Mouse (Mus musculus): ENCODE measurements at regions not wholly inside any gene's neighbourhood (a gene's known extent, or its start where the extent isn't known, plus 50 kb on each side); places are given as distances from the start of the nearest gene placed in this dataset.

- H3K9me3 ChIP-seq (ENCODE audit: control insufficient read depth, low read length), result no peaks in the 10 kb centered on the region
- H3K27me3 ChIP-seq (ENCODE audit: control insufficient read depth, insufficient read depth, low read length), result no peaks in the 10 kb centered on the region
- no peaks in the 10 kb centered on the region for H3K4me1 ChIP-seq (replicated peaks; ENCODE audit: control insufficient read depth, insufficient read depth, low read length)
- no peak overlapping the region for H3K4me2 ChIP-seq (replicated peaks; ENCODE audit: low read depth, low read length)
- DNase-seq (ENCODE audit: low spot score), result no peak
- 94% methylated on average over 2 of the region's 2 CpGs for WGBS
- H3K36me3 ChIP-seq (ENCODE audit: control insufficient read depth, insufficient read depth, low read length), result no peaks in the 10 kb centered on the region
- no peak overlapping the region for H3K27ac ChIP-seq (ENCODE audit: low read depth, low read length)
- ATAC-seq (ENCODE audit: low FRiP score), result no peak
- H3K4me3 ChIP-seq (ENCODE audit: low read depth, low read length), result no peak overlapping the region
- no peak overlapping the region for H3K9ac ChIP-seq (ENCODE audit: low read depth, low read length)
These were observed 267.1 kb downstream of the Anxa1 start for GRCm38 (mm10) chr19:20123546-20124195.

- Histone ChIP-seq H3K27ac (ENCODE audit: low read depth, low read length) (no peak overlapping the region), H3K4me1 (replicated peaks; ENCODE audit: control insufficient read depth, insufficient read depth, low read length) (no peaks in the 10 kb centered on the region), H3K4me3 (ENCODE audit: low read depth, low read length) (no peak overlapping the region), H3K9me3 (ENCODE audit: control insufficient read depth, low read length) (no peaks in the 10 kb centered on the region), H3K4me2 (replicated peaks; ENCODE audit: low read depth, low read length) (no peak overlapping the region), H3K27me3 (ENCODE audit: control insufficient read depth, insufficient read depth, low read length) (no peaks in the 10 kb centered on the region), H3K9ac (ENCODE audit: low read depth, low read length) (no peak overlapping the region), H3K36me3 (ENCODE audit: control insufficient read depth, insufficient read depth, low read length) (no peaks in the 10 kb centered on the region)
- peak; percentile 61 for DNase-seq (ENCODE audit: low spot score)
- WGBS, result 20% methylated on average over 4 of the region's 4 CpGs
- peak; percentile 95 for ATAC-seq (ENCODE audit: low FRiP score)
These were observed 268.3 kb downstream of the Anxa1 start for GRCm38 (mm10) chr19:20122475-20122874.

- Histone ChIP-seq H3K4me2 (replicated peaks; ENCODE audit: low read depth, low read length) (no peak overlapping the region), H3K36me3 (ENCODE audit: control insufficient read depth, insufficient read depth, low read length) (no peaks in the 10 kb centered on the region), H3K27me3 (ENCODE audit: control insufficient read depth, insufficient read depth, low read length) (no peaks in the 10 kb centered on the region), H3K9me3 (ENCODE audit: control insufficient read depth, low read length) (no peaks in the 10 kb centered on the region), H3K4me3 (ENCODE audit: low read depth, low read length) (no peak overlapping the region), H3K9ac (ENCODE audit: low read depth, low read length) (no peak overlapping the region), H3K27ac (ENCODE audit: low read depth, low read length) (no peak overlapping the region), H3K4me1 (replicated peaks; ENCODE audit: control insufficient read depth, insufficient read depth, low read length) (no peaks in the 10 kb centered on the region)
- WGBS, result 93% methylated on average over 3 of the region's 3 CpGs
- DNase-seq (ENCODE audit: low spot score) (no peak), ATAC-seq (ENCODE audit: low FRiP score) (no peak)
These were observed 276.5 kb downstream of the Anxa1 start for GRCm38 (mm10) chr19:20114237-20114636.

Measured in hindbrain, embryonic 11.5 days (tissue).